Mouse (Mus musculus): ENCODE data around the gene Nxpe4. TPM values are rescaled to one million over a fixed set of nuclear protein-coding genes. Genes with fewer than 3 reads are reported as not detected.

The Nxpe4 gene
- polyA plus RNA-seq, 1 experiment: 0.60 TPM

DNA sequence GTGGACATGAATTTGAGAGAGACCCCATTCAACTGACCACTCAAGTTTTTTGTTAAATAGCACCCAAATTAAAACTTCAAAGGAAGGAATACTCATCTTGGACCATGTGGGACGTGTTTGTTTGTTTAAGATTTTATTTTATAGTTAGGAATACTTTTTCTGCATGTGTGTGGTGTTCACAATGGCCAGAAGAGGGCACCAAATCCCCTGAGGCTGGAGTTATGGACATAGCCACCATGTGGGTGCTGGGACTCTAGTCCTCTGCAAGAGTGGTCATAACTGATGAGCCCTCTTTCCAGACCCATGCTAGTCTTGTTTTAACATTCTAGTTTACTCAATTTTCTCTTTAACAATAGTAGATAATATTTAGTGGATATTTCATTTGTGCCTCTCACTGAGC, 14.9 kb downstream of the Nxpe4 start:
- 32% methylated on average over 1 of the region's 1 CpGs for WGBS
- TF ChIP-seq POLR2A (IDR thresholded peaks at IDR 0.05; ENCODE audit: low read depth, low read length): no peak
- TF ChIP-seq CTCF (IDR thresholded peaks at IDR 0.05; ENCODE audit: extremely low read depth, insufficient read length, insufficient replicate concordance, low read depth, low read length): no peak

DNA sequence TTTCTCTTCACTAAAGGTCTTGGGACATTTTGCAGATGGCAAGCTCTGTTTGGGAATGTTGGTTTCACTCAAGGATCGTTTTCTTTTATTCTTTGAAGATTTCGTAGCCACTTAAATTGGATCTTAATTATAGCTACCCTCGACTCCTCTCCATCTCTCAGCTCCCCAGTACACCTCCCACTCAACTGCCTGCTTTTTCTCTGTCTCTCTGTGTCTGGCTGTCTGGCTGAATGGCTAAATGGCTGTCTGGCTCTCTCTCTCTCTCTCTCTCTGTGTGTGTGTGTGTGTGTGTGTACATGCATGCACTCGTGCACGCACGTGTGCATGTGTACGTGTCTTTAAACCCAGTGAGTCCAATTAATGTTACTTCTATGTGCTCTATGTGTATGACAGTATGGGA, 19.5 kb downstream of the Nxpe4 start:
- 87% methylated on average over 7 of the region's 7 CpGs for WGBS

More for the DNA sequence above, 14.9 kb downstream of the Nxpe4 start:
- Histone ChIP-seq H3K27me3 (ENCODE audit: control insufficient read depth, insufficient read depth, low read length) (no peaks in the 10 kb centered on the region), H3K4me1 (ENCODE audit: control insufficient read depth, insufficient read depth, insufficient read length, low read length) (no peaks in the 10 kb centered on the region), H3K27ac (ENCODE audit: insufficient read depth, low read depth, low read length) (no peak overlapping the region), H3K4me3 (ENCODE audit: low read depth, low read length) (no peak overlapping the region), H3K36me3 (ENCODE audit: control insufficient read depth, insufficient read depth, low read length) (no peaks in the 10 kb centered on the region)

DNA sequence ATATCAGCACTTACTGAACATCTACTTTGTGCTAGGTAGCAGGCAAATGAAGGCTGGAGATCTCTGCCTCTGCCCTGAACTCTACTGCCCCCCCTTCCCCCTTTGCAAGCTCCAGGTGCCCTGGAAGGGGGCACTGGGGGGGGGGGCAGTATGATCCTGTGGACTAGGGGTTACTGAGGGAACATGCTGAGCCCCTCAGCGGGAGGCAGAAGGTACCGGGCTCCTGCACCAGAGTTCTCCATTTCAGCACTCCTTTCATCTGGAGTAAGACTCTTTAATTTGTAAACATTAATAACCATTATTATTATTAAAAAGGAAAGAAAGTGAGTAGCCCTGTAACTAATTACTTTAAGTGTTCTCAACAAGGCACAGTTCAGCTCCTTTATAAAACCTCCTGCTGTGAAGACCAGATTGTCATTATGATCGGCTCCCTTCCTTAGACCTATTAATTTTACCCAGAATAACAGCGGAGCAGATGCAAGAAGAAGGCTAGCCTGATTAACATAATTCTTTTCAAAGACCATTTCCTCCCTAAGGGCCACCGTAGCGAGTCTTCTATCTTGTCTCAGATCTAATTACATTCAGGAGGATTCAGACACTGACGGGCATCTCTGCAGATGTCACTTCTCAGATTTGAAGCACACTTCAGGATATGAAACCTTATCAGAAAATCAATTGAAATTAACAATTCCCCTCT, 21.0 kb downstream of the Nxpe4 start:
- Histone ChIP-seq H3K4me3 (ENCODE audit: low read depth, low read length) (no peak overlapping the region), H3K36me3 (ENCODE audit: control insufficient read depth, insufficient read depth, low read length) (no peaks in the 10 kb centered on the region), H3K27me3 (ENCODE audit: control insufficient read depth, insufficient read depth, low read length) (no peaks in the 10 kb centered on the region), H3K4me1 (ENCODE audit: control insufficient read depth, insufficient read depth, insufficient read length, low read length) (no peaks in the 10 kb centered on the region), H3K27ac (ENCODE audit: insufficient read depth, low read depth, low read length) (no peak overlapping the region)
- TF ChIP-seq CTCF (IDR thresholded peaks at IDR 0.05; ENCODE audit: extremely low read depth, insufficient read length, insufficient replicate concordance, low read depth, low read length) (no peak), POLR2A (IDR thresholded peaks at IDR 0.05; ENCODE audit: low read depth, low read length) (no peak)
- WGBS: 72% methylated on average over 7 of the region's 7 CpGs

More for the DNA sequence above, 19.5 kb downstream of the Nxpe4 start:
- Histone ChIP-seq H3K27me3 (ENCODE audit: control insufficient read depth, insufficient read depth, low read length) (no peaks in the 10 kb centered on the region), H3K4me1 (ENCODE audit: control insufficient read depth, insufficient read depth, insufficient read length, low read length) (no peaks in the 10 kb centered on the region), H3K27ac (ENCODE audit: insufficient read depth, low read depth, low read length) (no peak overlapping the region), H3K4me3 (ENCODE audit: low read depth, low read length) (no peak overlapping the region), H3K36me3 (ENCODE audit: control insufficient read depth, insufficient read depth, low read length) (no peaks in the 10 kb centered on the region)
- no peak for TF ChIP-seq POLR2A (IDR thresholded peaks at IDR 0.05; ENCODE audit: low read depth, low read length)
- TF ChIP-seq CTCF (IDR thresholded peaks at IDR 0.05; ENCODE audit: extremely low read depth, insufficient read length, insufficient replicate concordance, low read depth, low read length): no peak

DNA sequence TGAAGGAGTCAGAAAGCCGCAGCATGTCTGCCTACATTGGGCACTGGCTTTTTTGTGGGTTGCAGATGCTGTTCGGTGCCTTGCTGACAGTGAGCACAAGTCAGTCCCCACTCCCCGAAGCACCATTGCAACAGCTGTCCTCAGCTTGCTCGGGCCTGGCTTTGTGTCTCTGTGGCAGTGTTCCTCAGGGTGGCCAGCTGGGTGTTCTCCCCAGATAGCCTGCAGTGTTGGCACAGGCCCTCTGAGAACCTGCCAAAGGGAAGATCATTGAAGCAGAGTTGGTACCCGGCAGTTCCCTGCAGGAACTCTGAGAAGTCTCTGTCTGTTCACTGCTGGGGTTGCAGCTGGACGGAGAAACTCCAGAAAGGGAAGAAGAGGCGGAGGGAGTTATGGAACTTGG, 22.5 kb downstream of the Nxpe4 start:
- Histone ChIP-seq H3K27me3 (ENCODE audit: control insufficient read depth, insufficient read depth, low read length) (no peaks in the 10 kb centered on the region), H3K27ac (ENCODE audit: insufficient read depth, low read depth, low read length) (no peak overlapping the region), H3K4me3 (ENCODE audit: low read depth, low read length) (no peak overlapping the region), H3K36me3 (ENCODE audit: control insufficient read depth, insufficient read depth, low read length) (no peaks in the 10 kb centered on the region), H3K4me1 (ENCODE audit: control insufficient read depth, insufficient read depth, insufficient read length, low read length) (no peaks in the 10 kb centered on the region)
- 76% methylated on average over 7 of the region's 7 CpGs for WGBS
- TF ChIP-seq CTCF (IDR thresholded peaks at IDR 0.05; ENCODE audit: extremely low read depth, insufficient read length, insufficient replicate concordance, low read depth, low read length) (no peak), POLR2A (IDR thresholded peaks at IDR 0.05; ENCODE audit: low read depth, low read length) (no peak)

DNA sequence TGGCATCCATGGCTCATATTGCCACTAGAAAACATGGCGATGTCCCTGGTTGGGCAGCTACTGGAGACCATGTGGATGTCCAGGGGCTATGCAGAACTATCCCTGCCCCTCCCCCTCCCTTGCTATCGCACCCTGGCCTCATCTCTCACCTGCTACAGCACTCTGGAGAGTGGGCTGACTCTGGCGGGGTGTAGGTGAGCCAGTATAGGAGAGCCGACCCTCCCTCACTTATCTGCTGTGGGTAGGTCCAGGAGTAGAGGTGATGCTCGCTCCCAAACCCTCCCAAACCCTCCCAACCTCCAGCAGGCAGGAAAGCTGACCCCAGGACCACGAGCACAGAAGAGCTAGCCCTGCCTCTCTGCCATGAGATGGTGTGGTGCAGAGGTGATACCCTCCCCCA, 27.0 kb downstream of the Nxpe4 start:
- TF ChIP-seq CTCF (IDR thresholded peaks at IDR 0.05; ENCODE audit: extremely low read depth, insufficient read length, insufficient replicate concordance, low read depth, low read length) (no peak), POLR2A (IDR thresholded peaks at IDR 0.05; ENCODE audit: low read depth, low read length) (no peak)
- H3K27me3 ChIP-seq (ENCODE audit: control insufficient read depth, insufficient read depth, low read length): no peaks in the 10 kb centered on the region
- no peaks in the 10 kb centered on the region for H3K4me1 ChIP-seq (ENCODE audit: control insufficient read depth, insufficient read depth, insufficient read length, low read length)
- 46% methylated on average over 6 of the region's 6 CpGs for WGBS
- H3K27ac ChIP-seq (ENCODE audit: insufficient read depth, low read depth, low read length): no peak overlapping the region
- no peak overlapping the region for H3K4me3 ChIP-seq (ENCODE audit: low read depth, low read length)
- no peaks in the 10 kb centered on the region for H3K36me3 ChIP-seq (ENCODE audit: control insufficient read depth, insufficient read depth, low read length)

DNA sequence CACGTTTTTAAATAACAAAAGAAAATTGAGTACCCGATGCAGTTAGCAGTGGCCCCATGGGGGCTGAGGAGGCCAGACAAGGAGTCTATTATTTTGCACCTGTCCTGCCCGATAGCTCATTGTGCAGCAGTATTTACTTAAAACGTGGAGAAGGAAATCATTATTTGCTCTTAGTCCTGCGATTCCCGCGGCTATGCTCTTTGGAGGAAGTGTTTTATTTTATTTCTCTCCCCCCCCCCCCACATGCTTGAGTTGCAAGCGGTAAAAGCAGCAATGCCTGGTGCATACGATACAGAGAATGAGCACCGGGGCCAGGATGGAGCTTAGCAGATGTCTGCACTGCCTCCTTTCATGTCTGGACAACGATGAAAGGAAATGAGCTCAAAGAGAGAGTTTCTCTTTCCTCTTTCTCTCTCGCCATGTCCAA, 35.6 kb downstream of the Nxpe4 start:
- no peak overlapping the region for H3K4me3 ChIP-seq (ENCODE audit: low read depth, low read length)
- H3K27ac ChIP-seq (ENCODE audit: insufficient read depth, low read depth, low read length): no peak overlapping the region
- no peaks in the 10 kb centered on the region for H3K4me1 ChIP-seq (ENCODE audit: control insufficient read depth, insufficient read depth, insufficient read length, low read length)
- no peaks in the 10 kb centered on the region for H3K27me3 ChIP-seq (ENCODE audit: control insufficient read depth, insufficient read depth, low read length)
- H3K36me3 ChIP-seq (ENCODE audit: control insufficient read depth, insufficient read depth, low read length): no peaks in the 10 kb centered on the region
- no peak for TF ChIP-seq CTCF (IDR thresholded peaks at IDR 0.05; ENCODE audit: extremely low read depth, insufficient read length, insufficient replicate concordance, low read depth, low read length)
- WGBS: 29% methylated on average over 12 of the region's 12 CpGs

DNA sequence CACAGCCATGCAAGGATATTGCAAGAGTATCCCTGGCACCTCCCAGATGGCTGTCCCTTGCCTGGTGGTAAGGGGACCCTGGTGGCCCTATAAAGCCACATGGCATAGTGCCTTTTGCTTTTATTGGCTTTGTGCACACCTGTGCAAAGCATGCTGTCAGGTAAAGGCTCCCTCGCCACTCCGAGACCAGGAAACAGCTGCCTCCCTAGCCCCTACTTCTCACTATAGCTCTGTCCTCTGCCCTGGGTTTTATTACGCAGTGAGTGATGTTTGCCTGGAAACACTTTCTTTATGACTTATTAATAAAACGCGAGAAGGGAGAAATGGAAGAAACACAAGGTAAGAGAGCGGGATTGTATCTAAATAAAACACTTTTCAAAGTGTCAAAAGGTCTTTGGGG, 49.1 kb downstream of the Nxpe4 start:
- H3K36me3 ChIP-seq (ENCODE audit: control insufficient read depth, insufficient read depth, low read length): no peaks in the 10 kb centered on the region
- 54% methylated on average over 6 of the region's 6 CpGs for WGBS
- H3K27ac ChIP-seq (ENCODE audit: insufficient read depth, low read depth, low read length): no peak overlapping the region
- no peak overlapping the region for H3K4me3 ChIP-seq (ENCODE audit: low read depth, low read length)
- TF ChIP-seq POLR2A (IDR thresholded peaks at IDR 0.05; ENCODE audit: low read depth, low read length) (no peak), CTCF (IDR thresholded peaks at IDR 0.05; ENCODE audit: extremely low read depth, insufficient read length, insufficient replicate concordance, low read depth, low read length) (no peak)
- no peaks in the 10 kb centered on the region for H3K4me1 ChIP-seq (ENCODE audit: control insufficient read depth, insufficient read depth, insufficient read length, low read length)
- no peaks in the 10 kb centered on the region for H3K27me3 ChIP-seq (ENCODE audit: control insufficient read depth, insufficient read depth, low read length)
